Mouse (Mus musculus) small intestine, adult 2 months (tissue): ENCODE results near the gene Myl6b.

Experiments used
- CTCF ChIP-seq: fragments of 200-500 bp; IDR thresholded peaks from 2 replicates; pipeline ENCODE4 v1.5.1; 2012; ENCODE audit warnings: low read depth, mild to moderate bottlenecking, control low read depth, inconsistent platforms, low read length, moderate library complexity, mixed read lengths; ENCODE audit not compliant: insufficient replicate concordance, insufficient read length; ENCODE audit errors: extremely low read depth
- POLR2A ChIP-seq: fragments of 200-500 bp; IDR thresholded peaks from 2 replicates; pipeline ENCODE4 v1.6.1; 2012; ENCODE audit warnings: low read depth, mild to moderate bottlenecking, control low read depth, inconsistent platforms, low read length, moderate library complexity

- TF ChIP-seq POLR2A (no peak; the same call in none of the 2 replicates), CTCF (no peak)
Observed at GRCm38 (mm10) chr10:128524732-128525662, 26.5 kb upstream of the Myl6b start.
